In the genomic region with DNA sequence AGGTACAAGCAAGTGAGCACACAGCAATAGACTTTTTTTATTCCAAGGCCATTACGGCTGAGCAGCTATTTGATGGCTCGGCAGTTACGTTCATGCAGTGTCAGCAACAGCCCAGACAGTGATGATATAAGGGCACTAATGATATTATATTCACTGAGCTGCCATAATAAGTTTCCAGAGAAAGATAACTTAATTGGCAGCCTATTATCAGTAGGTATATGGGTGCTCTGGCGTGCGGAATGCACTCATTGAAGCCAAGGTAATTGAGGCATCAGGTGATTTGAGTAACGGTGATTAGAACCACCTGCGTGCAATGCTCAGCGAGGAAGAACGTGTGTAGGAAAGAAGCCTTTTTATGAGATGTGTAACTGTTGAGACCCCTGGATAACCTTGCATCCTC, we compare ENCODE assay signal across 19 mouse cellular contexts.
A peak's percentile ranks its signal among the peaks of the same experiment; 100 is the strongest.
DNase-seq lines count a peak whose midpoint lies in the region; ATAC-seq and TF ChIP-seq lines count a peak whose summit lies in the region.
"Had no signal": no experiment of that assay in that cellular context is flagged by ENCODE, and none has a peak within 500 bp of the region (broad histone marks: within the 10 kb centered on the region; RNA-seq: fewer than 3 reads in every experiment).

No protein-coding gene starts in this region.

- H3K36me3 ChIP-seq in forebrain, embryonic 11.5 days (ENCODE audit: control insufficient read depth, insufficient read depth, low read length) = no peaks in the 10 kb centered on the region
- no peaks in the 10 kb centered on the region for H3K36me3 ChIP-seq in forebrain, postnatal 0 days (ENCODE audit: insufficient read depth)
- no peaks in the 10 kb centered on the region for H3K36me3 ChIP-seq in midbrain, embryonic 12.5 days
- no peaks in the 10 kb centered on the region for H3K36me3 ChIP-seq in midbrain, embryonic 10.5 days
- H3K36me3 ChIP-seq in forebrain, embryonic 14.5 days (ENCODE audit: control insufficient read depth, insufficient read depth, low read length) = no peaks in the 10 kb centered on the region
- no peaks in the 10 kb centered on the region for H3K36me3 ChIP-seq in neural tube, embryonic 15.5 days
- H3K36me3 ChIP-seq: G1E; limb, embryonic 13.5 days; liver, embryonic 13.5 days had no signal

- WGBS in forebrain, embryonic 11.5 days = 63% methylated on average over 9 of the region's 9 CpGs
- 44% methylated on average over 9 of the region's 9 CpGs for whole genome bisulfite sequencing in forebrain, postnatal 0 days
- 87% methylated on average over 9 of the region's 9 CpGs for WGBS in midbrain, embryonic 12.5 days
- 91% methylated on average over 9 of the region's 9 CpGs for WGBS in midbrain, embryonic 10.5 days
- 32% methylated on average over 9 of the region's 9 CpGs for WGBS in forebrain, embryonic 14.5 days
- WGBS in neural tube, embryonic 15.5 days = 52% methylated on average over 9 of the region's 9 CpGs

- H3K4me3 ChIP-seq in forebrain, embryonic 11.5 days (ENCODE audit: low read depth, low read length) = no peak overlapping the region
- H3K4me3 ChIP-seq in forebrain, postnatal 0 days (ENCODE audit: low read depth, low read length) = no peak overlapping the region
- H3K4me3 ChIP-seq in midbrain, embryonic 12.5 days = no peak overlapping the region
- H3K4me3 ChIP-seq in midbrain, embryonic 10.5 days = no peak overlapping the region
- no peak overlapping the region for H3K4me3 ChIP-seq in forebrain, embryonic 14.5 days (ENCODE audit: low read depth, low read length)
- no peak overlapping the region for H3K4me3 ChIP-seq in neural tube, embryonic 15.5 days (replicated peaks)
- H3K4me3 ChIP-seq: erythroblast, embryonic 14.5 days; limb, embryonic 13.5 days; liver, embryonic 13.5 days had no signal

- no peak overlapping the region for H3K9ac ChIP-seq in forebrain, embryonic 11.5 days (ENCODE audit: low read length)
- no peak overlapping the region for H3K9ac ChIP-seq in forebrain, postnatal 0 days
- H3K9ac ChIP-seq in midbrain, embryonic 12.5 days (replicated peaks) = no peak overlapping the region
- H3K9ac ChIP-seq in forebrain, embryonic 14.5 days (ENCODE audit: low read length) = no peak overlapping the region
- H3K9ac ChIP-seq in neural tube, embryonic 15.5 days (replicated peaks) = no peak overlapping the region
- H3K9ac ChIP-seq: limb, embryonic 13.5 days; liver, embryonic 13.5 days; lung, embryonic 14.5 days had no signal

- no peaks in the 10 kb centered on the region for H3K9me3 ChIP-seq in forebrain, embryonic 11.5 days (ENCODE audit: control insufficient read depth, low read length)
- no peaks in the 10 kb centered on the region for H3K9me3 ChIP-seq in forebrain, postnatal 0 days (ENCODE audit: low read length)
- H3K9me3 ChIP-seq in midbrain, embryonic 12.5 days = no peaks in the 10 kb centered on the region
- no peaks in the 10 kb centered on the region for H3K9me3 ChIP-seq in midbrain, embryonic 10.5 days (replicated peaks)
- no peaks in the 10 kb centered on the region for H3K9me3 ChIP-seq in forebrain, embryonic 14.5 days (replicated peaks; ENCODE audit: control insufficient read depth, low read length)
- H3K9me3 ChIP-seq in neural tube, embryonic 15.5 days (replicated peaks) = no peaks in the 10 kb centered on the region
- H3K9me3 ChIP-seq: limb, embryonic 13.5 days; liver, embryonic 13.5 days had no signal

- ATAC-seq in forebrain, embryonic 11.5 days (replicated peaks; ENCODE audit: low FRiP score) = 0 out of 2 replicates have a peak, but pooled peaks have one; percentile 26
- no peak for ATAC-seq in forebrain, postnatal 0 days
- 0 out of 2 replicates have a peak, but pooled peaks have one; percentile 42 for ATAC-seq in midbrain, embryonic 12.5 days (ENCODE audit: low FRiP score, low read depth)
- peak; percentile 40; the same call in 1 of the 2 replicates for ATAC-seq in forebrain, embryonic 14.5 days
- ATAC-seq in neural tube, embryonic 15.5 days (ENCODE audit: low FRiP score) = peak; percentile 85

- H3K4me2 ChIP-seq in forebrain, embryonic 11.5 days (ENCODE audit: low read depth, low read length, severe bottlenecking) = no peak overlapping the region
- no peak overlapping the region for H3K4me2 ChIP-seq in forebrain, postnatal 0 days (ENCODE audit: low read depth)
- H3K4me2 ChIP-seq in midbrain, embryonic 12.5 days (replicated peaks) = no peak overlapping the region
- H3K4me2 ChIP-seq in forebrain, embryonic 14.5 days (ENCODE audit: low read length) = no peak overlapping the region
- H3K4me2 ChIP-seq in neural tube, embryonic 15.5 days = no peak overlapping the region
- H3K4me2 ChIP-seq: limb, embryonic 13.5 days; liver, embryonic 13.5 days; lung, embryonic 14.5 days had no signal

- no peaks in the 10 kb centered on the region for H3K4me1 ChIP-seq in forebrain, embryonic 11.5 days (replicated peaks; ENCODE audit: control insufficient read depth, insufficient read depth, low read length)
- no peaks in the 10 kb centered on the region for H3K4me1 ChIP-seq in forebrain, postnatal 0 days (ENCODE audit: insufficient read depth)
- no peaks in the 10 kb centered on the region for H3K4me1 ChIP-seq in midbrain, embryonic 12.5 days
- H3K4me1 ChIP-seq in midbrain, embryonic 10.5 days = peaks cover 8% of the 10 kb centered on the region
- no peaks in the 10 kb centered on the region for H3K4me1 ChIP-seq in forebrain, embryonic 14.5 days (ENCODE audit: control insufficient read depth, insufficient read depth, low read length)
- H3K4me1 ChIP-seq in neural tube, embryonic 15.5 days = no peaks in the 10 kb centered on the region
- H3K4me1 ChIP-seq: liver, embryonic 13.5 days had no signal

- TF ChIP-seq CTCF in forebrain, postnatal 0 days (IDR thresholded peaks at IDR 0.05; ENCODE audit: low read depth) = no peak

- no peak overlapping the region for H3K27ac ChIP-seq in forebrain, embryonic 11.5 days (ENCODE audit: low read depth, low read length)
- H3K27ac ChIP-seq in forebrain, postnatal 0 days (ENCODE audit: low read depth, low read length) = no peak overlapping the region
- H3K27ac ChIP-seq in midbrain, embryonic 12.5 days (replicated peaks) = no peak overlapping the region
- no peak overlapping the region for H3K27ac ChIP-seq in midbrain, embryonic 10.5 days (replicated peaks)
- no peak overlapping the region for H3K27ac ChIP-seq in forebrain, embryonic 14.5 days (ENCODE audit: low read depth, low read length)
- no peak overlapping the region for H3K27ac ChIP-seq in neural tube, embryonic 15.5 days (replicated peaks)
- H3K27ac ChIP-seq: limb, embryonic 13.5 days; liver, embryonic 13.5 days had no signal

- no peak for DNase-seq in forebrain, embryonic 11.5 days (ENCODE audit: low spot score)
- no peak for DNase-seq in forebrain, postnatal 0 days
- DNase-seq in midbrain, embryonic 10.5 days (ENCODE audit: low spot score) = no peak
- no peak for DNase-seq in forebrain, embryonic 14.5 days (ENCODE audit: low spot score)
- DNase-seq in c-Kit-positive CD71-positive TER-119-positive erythroid progenitor cells, embryonic 14.5 days (ENCODE audit: low spot score) = no peak
- DNase-seq: adrenal gland, postnatal 25 days; cerebellum, adult 2 months; cerebellum, postnatal 36 days; gastrocnemius, postnatal 25 days; kidney, adult 11 months; liver, embryonic 13.5 days; lung, embryonic 14.5 days; lung, postnatal 36 days; thymus, postnatal 25 days had no signal

- no peaks in the 10 kb centered on the region for H3K27me3 ChIP-seq in forebrain, embryonic 11.5 days (ENCODE audit: control insufficient read depth, insufficient read depth, low read length)
- H3K27me3 ChIP-seq in forebrain, postnatal 0 days (ENCODE audit: insufficient read depth, low read length) = no peaks in the 10 kb centered on the region
- no peaks in the 10 kb centered on the region for H3K27me3 ChIP-seq in midbrain, embryonic 12.5 days
- H3K27me3 ChIP-seq in midbrain, embryonic 10.5 days (ENCODE audit: low read depth, poor library complexity, severe bottlenecking) = no peaks in the 10 kb centered on the region
- no peaks in the 10 kb centered on the region for H3K27me3 ChIP-seq in forebrain, embryonic 14.5 days (replicated peaks; ENCODE audit: control insufficient read depth, insufficient read depth, low read length)
- no peaks in the 10 kb centered on the region for H3K27me3 ChIP-seq in neural tube, embryonic 15.5 days (replicated peaks)
- H3K27me3 ChIP-seq: limb, embryonic 13.5 days; liver, embryonic 13.5 days had no signal
